Mouse (Mus musculus): ENCODE measurements around the gene Gclm. TPM values are rescaled to one million over a fixed set of nuclear protein-coding genes. Genes with fewer than 3 reads are reported as not detected.

Gene Gclm
- polyA plus RNA-seq, 1 experiment from 2014 or later = 40.3 TPM

DNA sequence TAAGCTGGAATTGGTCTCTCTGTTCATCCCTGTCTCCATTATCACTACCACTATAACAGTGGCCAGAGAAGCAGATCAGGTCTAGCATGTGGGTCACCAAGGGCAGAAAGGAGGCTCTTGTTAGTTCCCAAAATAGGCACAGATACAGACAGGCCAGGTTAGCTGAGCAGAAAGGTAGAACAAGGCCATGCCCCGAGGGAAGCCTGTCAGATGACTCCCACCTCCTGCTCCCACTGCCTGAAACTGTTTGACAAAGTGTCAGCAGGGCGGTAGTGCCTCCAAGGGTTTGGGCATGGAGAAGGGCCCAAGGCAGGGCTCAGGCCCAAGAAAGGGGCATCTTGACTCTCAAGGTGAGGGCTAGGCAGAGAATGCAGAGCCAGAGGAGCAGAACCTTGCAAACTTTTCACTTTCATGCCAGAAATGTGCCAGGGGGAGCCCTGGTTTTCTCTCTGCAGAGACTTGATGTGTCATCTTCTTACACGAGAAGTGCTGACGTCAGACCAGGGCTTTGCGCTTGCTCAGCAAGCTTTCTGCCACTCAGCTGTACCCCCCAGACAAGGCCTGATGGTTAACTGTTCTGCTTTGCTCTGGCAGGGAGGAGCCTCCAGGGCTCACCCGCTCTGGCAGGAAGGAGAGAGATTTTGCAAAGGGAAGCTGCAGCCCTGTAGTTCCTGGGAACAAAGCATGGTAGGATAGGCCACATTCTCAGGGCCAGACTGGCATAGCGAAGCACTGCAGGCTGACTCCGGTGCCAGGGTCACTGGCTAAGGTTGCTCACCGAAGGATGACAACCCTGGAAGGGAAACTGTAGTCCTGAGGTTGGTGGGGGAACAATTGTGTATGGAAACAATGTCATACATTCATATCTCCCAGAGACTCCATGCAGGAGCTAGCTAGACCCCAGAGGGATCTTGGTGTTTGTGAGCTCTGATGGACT lies 55.9 kb downstream of the Gclm start:
- ATAC-seq (replicated peaks) = no peak
- H3K27ac ChIP-seq = peak overlapping the region; percentile 4; the same call in 1 of the 2 replicates
- no peak overlapping the region for H3K9ac ChIP-seq
- peaks cover 3% of the 10 kb centered on the region; the same call in 1 of the 2 replicates for H3K4me1 ChIP-seq
- no peaks in the 10 kb centered on the region for H3K9me3 ChIP-seq
- H3K4me2 ChIP-seq = no peak overlapping the region
- H3K4me3 ChIP-seq = no peak overlapping the region
- 64% methylated on average over 9 of the region's 9 CpGs for WGBS
- no peaks in the 10 kb centered on the region for H3K36me3 ChIP-seq (replicated peaks)
- H3K27me3 ChIP-seq (replicated peaks) = no peaks in the 10 kb centered on the region

DNA sequence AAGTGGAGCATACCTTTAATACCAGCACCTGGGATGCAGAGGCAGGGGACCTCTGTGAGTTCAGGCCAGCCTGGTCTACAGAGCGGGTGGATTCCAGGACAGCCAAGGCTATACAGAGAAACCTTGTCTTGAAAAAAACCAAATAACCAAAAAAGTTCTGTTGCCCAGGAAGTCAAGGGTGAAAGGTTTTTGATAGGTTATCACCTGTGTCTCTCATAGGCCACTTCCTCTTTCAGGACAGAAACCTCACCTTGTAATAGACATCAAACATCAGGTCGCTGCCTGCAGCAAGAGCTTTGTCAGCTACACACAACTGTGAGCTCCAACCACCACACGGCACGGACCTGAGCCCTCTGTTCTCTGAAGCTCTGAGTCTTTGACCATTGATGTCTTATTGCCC lies 59.2 kb downstream of the Gclm start:
- H3K4me1 ChIP-seq = peaks cover 3% of the 10 kb centered on the region; the same call in 1 of the 2 replicates
- H3K9ac ChIP-seq = no peak overlapping the region
- H3K4me2 ChIP-seq = no peak overlapping the region
- ATAC-seq (replicated peaks) = no peak
- no peak overlapping the region for H3K4me3 ChIP-seq
- 78% methylated on average over 4 of the region's 4 CpGs for WGBS
- H3K27me3 ChIP-seq (replicated peaks) = no peaks in the 10 kb centered on the region
- H3K36me3 ChIP-seq (replicated peaks) = no peaks in the 10 kb centered on the region
- no peaks in the 10 kb centered on the region for H3K9me3 ChIP-seq
- H3K27ac ChIP-seq = no peak overlapping the region

DNA sequence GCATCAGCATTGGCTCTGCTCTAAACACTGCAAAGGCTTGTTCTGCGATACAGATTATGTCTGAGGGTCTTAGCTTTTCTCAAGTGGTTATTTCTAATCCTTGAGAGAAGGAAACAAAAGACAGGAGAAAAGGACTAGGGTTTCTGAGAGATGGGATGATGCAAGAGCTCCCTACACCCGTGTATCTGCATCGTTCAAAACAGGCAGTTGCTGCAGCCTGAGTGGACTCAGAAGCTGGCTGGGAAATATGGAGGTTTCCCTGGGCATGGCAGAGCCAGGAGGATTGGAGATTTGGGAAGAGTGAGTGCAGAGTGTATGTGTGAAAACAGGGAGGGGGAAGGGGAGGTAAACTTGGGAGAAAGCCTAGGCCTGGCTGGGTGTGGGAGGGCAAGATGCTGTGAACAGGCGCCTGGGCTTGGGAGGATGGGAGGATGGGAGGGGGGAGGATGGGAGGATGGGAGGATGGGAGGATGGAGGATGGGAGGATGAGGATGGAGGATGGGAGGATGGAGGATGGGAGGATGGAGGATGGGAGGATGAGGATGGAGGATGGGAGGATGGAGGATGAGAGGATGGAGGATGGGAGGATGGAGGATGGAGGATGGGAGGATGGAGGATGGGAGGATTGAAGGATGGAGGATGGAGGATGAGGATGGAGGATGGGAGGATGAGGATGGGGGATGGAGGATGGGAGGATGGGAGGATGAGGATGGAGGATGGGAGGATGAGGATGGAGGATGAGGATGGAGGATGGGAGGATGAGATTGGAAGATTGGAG lies 62.7 kb downstream of the Gclm start:
- Histone ChIP-seq H3K4me1 (no peaks in the 10 kb centered on the region), H3K27ac (no peak overlapping the region), H3K9me3 (no peaks in the 10 kb centered on the region), H3K4me2 (no peak overlapping the region), H3K36me3 (replicated peaks) (no peaks in the 10 kb centered on the region), H3K4me3 (no peak overlapping the region), H3K9ac (no peak overlapping the region), H3K27me3 (replicated peaks) (no peaks in the 10 kb centered on the region)
- ATAC-seq (replicated peaks) = no peak
- 48% methylated on average over 4 of the region's 4 CpGs for WGBS

DNA sequence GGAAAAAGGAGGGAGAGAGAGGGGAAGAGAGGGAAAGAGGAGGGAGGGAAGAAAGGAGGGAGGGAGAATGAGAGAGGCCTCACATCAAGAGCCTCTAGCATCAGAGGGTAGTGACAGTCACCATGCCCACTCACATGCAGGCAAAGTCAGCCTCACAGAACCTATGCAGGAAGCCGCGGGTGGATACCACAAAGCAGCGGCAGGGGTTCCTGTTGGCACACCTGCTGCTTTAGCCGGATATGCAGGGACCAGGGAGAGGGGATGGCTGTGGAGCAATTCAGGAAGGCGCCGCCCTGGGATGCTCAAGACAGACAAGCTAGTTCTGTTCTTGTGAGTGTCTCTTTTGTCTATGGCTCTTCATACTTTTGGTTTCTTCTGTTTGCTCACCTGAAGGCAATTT lies 63.6 kb downstream of the Gclm start:
- ATAC-seq (replicated peaks) = no peak
- no peaks in the 10 kb centered on the region for H3K9me3 ChIP-seq
- H3K27ac ChIP-seq = no peak overlapping the region
- no peaks in the 10 kb centered on the region for H3K27me3 ChIP-seq (replicated peaks)
- H3K4me2 ChIP-seq = no peak overlapping the region
- WGBS = 52% methylated on average over 6 of the region's 6 CpGs
- H3K9ac ChIP-seq = no peak overlapping the region
- no peaks in the 10 kb centered on the region for H3K4me1 ChIP-seq
- no peak overlapping the region for H3K4me3 ChIP-seq
- H3K36me3 ChIP-seq (replicated peaks) = no peaks in the 10 kb centered on the region

DNA sequence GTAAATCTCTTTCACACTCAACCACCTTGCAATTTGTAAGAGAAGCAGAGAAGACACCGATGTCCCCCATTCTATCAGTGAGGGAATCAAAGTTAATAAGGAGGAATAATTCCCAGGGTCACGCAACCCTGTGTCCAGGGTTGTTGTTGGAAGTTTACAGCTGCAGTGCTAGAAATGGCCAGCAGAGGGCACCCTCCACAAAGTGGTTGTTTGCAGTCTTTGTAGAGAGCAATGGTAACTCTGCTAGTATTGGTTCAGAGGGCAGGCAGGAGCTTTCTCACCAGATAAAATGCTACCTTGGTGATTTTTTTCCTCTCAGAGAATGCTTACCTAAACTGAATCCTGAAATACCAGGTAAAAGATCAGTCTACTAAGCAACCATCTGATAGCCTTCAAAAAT lies 66.7 kb downstream of the Gclm start:
- H3K4me3 ChIP-seq = no peak overlapping the region
- no peak overlapping the region for H3K4me2 ChIP-seq
- H3K27me3 ChIP-seq (replicated peaks) = no peaks in the 10 kb centered on the region
- ATAC-seq (replicated peaks) = peak; percentile 67
- peaks cover 7% of the 10 kb centered on the region for H3K4me1 ChIP-seq
- H3K36me3 ChIP-seq (replicated peaks) = no peaks in the 10 kb centered on the region
- H3K27ac ChIP-seq = no peak overlapping the region
- WGBS = 19% methylated on average over 2 of the region's 2 CpGs
- no peaks in the 10 kb centered on the region for H3K9me3 ChIP-seq
- no peak overlapping the region for H3K9ac ChIP-seq

DNA sequence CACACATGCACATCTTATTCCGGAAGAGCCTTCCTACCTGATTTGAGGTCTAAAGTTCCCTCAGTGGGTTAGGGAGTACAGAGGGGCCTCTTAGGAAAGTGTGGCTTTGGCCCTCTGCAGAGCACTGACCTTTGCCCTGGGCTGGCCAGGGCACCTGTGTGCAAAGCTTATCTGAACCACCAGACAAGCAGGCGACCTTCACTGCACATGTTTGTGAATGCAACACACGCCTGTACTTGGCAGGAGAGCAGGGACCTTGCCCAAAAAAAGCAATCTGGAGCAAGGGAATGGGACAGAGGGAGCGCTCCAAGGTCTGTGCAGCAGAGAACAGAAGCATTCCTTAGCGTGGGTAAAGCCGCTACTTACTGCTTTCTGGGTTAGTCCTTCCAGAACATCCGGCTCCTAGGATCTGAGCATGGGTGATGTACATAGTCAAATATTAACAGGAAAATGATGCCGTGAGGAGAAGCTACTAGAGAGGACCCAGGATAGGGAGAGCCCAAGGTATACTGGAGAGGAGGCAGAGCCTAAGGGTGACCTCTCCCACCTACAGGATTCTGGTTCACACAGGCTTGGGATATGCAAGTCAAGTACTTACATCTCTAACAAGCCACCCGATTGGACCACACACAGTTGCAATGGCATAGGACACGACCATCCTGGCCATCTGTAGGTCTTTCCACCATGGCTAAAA lies 67.7 kb downstream of the Gclm start:
- H3K4me2 ChIP-seq = no peak overlapping the region
- ATAC-seq (replicated peaks) = no peak
- H3K4me3 ChIP-seq = no peak overlapping the region
- H3K9me3 ChIP-seq = no peaks in the 10 kb centered on the region
- H3K4me1 ChIP-seq = peaks cover 8% of the 10 kb centered on the region
- no peaks in the 10 kb centered on the region for H3K36me3 ChIP-seq (replicated peaks)
- H3K27me3 ChIP-seq (replicated peaks) = no peaks in the 10 kb centered on the region
- WGBS = 75% methylated on average over 10 of the region's 10 CpGs
- no peak overlapping the region for H3K27ac ChIP-seq
- H3K9ac ChIP-seq = no peak overlapping the region

DNA sequence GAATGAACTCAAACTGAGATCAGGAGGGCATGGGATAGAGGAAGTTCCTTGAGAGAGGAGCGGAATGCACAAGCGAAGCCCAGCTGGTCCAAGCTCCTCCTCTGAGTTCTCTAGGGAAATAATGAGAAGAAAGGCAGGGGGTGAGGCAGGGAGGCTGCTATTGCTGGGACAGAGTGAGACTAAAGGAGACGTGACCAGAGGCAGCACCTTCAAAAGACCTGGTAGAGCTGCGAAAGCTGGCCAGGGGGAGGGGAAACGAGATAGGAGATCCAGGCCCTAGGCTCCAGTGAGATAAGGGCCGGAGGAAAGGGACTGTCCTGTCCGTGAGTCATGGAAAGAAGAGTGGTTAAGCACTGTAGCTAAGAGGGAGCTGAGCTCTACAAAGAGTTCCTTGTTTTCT lies 68.6 kb downstream of the Gclm start:
- 46% methylated on average over 7 of the region's 7 CpGs for WGBS

DNA sequence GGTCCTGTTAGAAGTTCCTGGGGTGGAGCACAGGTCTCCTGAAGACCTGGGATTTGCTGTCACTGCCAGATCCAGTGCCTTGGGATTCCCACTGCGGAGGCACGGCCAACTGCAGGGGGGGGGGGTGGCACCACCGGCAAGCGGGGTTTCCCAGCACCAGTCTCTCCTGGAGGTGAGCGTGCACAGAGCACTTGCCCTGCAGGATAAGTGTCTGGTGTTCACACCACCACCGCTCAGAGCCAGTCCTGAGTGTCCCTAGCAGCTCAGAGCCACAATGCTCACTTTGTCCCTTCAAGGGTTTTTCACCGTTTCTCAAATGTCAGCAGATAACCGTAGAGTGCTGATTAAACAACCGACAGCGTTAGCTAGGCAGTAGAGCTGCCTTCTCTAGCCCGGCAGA lies 71.3 kb downstream of the Gclm start:
- H3K9ac ChIP-seq = peak overlapping the region; percentile 25; the same call in 1 of the 2 replicates
- no peaks in the 10 kb centered on the region for H3K9me3 ChIP-seq
- H3K36me3 ChIP-seq (replicated peaks) = no peaks in the 10 kb centered on the region
- peaks cover 8% of the 10 kb centered on the region for H3K4me1 ChIP-seq
- no peak overlapping the region for H3K27ac ChIP-seq
- no peak for ATAC-seq (replicated peaks)
- no peaks in the 10 kb centered on the region for H3K27me3 ChIP-seq (replicated peaks)
- H3K4me3 ChIP-seq = no peak overlapping the region
- 16% methylated on average over 11 of the region's 11 CpGs for WGBS
- H3K4me2 ChIP-seq = peak overlapping the region; percentile 29

More for the DNA sequence above, 68.6 kb downstream of the Gclm start:
- Histone ChIP-seq H3K27ac (no peak overlapping the region), H3K4me2 (no peak overlapping the region), H3K4me3 (no peak overlapping the region), H3K36me3 (replicated peaks) (no peaks in the 10 kb centered on the region), H3K4me1 (peaks cover 8% of the 10 kb centered on the region), H3K9ac (no peak overlapping the region), H3K27me3 (replicated peaks) (no peaks in the 10 kb centered on the region), H3K9me3 (no peaks in the 10 kb centered on the region)
- ATAC-seq (replicated peaks) = no peak

DNA sequence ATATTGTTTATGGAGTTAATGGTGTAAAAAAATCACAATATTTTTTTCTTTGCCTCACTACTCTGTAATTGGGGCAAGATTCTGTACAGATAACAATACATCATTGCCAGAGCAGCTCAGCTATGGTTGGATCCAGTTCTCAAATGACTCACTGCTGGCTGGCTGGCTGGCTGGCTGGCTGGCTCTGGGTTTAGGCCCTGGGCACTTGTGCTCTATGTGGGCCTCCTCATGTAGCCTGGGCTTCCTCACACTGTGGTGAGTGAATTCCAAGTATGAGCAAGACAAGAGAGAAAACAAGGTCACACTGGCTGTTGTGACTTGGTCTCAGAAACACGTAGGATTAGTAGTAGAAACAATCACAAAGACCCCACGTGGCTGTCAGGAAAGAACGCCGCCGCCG lies 72.0 kb downstream of the Gclm start:
- H3K27ac ChIP-seq = no peak overlapping the region
- H3K27me3 ChIP-seq (replicated peaks) = no peaks in the 10 kb centered on the region
- H3K4me2 ChIP-seq = no peak overlapping the region
- ATAC-seq (replicated peaks) = no peak
- H3K36me3 ChIP-seq (replicated peaks) = no peaks in the 10 kb centered on the region
- no peaks in the 10 kb centered on the region for H3K9me3 ChIP-seq
- peaks cover 8% of the 10 kb centered on the region for H3K4me1 ChIP-seq
- H3K9ac ChIP-seq = no peak overlapping the region
- no peak overlapping the region for H3K4me3 ChIP-seq
- 74% methylated on average over 6 of the region's 6 CpGs for whole genome bisulfite sequencing

MicroRNAs encoded within 50 kb of the gene (microRNA counts, 519-probe panel; counts per million panel counts)
- 1,949 counts per million, percentile 16 among the panel's probes with 10 or more counts for microRNA mmu-miR-760

Small RNA genes within 50 kb of the gene (microRNA-seq; reads per million reads assigned to microRNA genes)
- gene Gm22903 (not detected), gene Mir760 (440 reads per million, percentile 70 among the genes with 10 or more reads in this experiment)

Other genes with a start within 250 kb of the Gclm start
- gene Abca4, start 201.1 kb upstream of the Gclm start, polyA plus RNA-seq (2015; fragmentation: Nextera tagmentation; extraction: Ambion mirVana) = 1.3 and 1.4 TPM in 2 replicates
- 43.9 and 45.2 TPM in 2 replicates for gene Dnttip2, start 28.8 kb downstream of the Gclm start, polyA plus RNA-seq (2015; fragmentation: Nextera tagmentation; extraction: Ambion mirVana)
- gene Bcar3, start 48.6 kb downstream of the Gclm start, polyA plus RNA-seq (2015; fragmentation: Nextera tagmentation; extraction: Ambion mirVana) = 7.2 and 7.5 TPM in 2 replicates